Mouse (Mus musculus): ENCODE measurements around the gene Dgkh.
A peak's percentile ranks its signal among the peaks of the same experiment; 100 is the strongest.

DNA sequence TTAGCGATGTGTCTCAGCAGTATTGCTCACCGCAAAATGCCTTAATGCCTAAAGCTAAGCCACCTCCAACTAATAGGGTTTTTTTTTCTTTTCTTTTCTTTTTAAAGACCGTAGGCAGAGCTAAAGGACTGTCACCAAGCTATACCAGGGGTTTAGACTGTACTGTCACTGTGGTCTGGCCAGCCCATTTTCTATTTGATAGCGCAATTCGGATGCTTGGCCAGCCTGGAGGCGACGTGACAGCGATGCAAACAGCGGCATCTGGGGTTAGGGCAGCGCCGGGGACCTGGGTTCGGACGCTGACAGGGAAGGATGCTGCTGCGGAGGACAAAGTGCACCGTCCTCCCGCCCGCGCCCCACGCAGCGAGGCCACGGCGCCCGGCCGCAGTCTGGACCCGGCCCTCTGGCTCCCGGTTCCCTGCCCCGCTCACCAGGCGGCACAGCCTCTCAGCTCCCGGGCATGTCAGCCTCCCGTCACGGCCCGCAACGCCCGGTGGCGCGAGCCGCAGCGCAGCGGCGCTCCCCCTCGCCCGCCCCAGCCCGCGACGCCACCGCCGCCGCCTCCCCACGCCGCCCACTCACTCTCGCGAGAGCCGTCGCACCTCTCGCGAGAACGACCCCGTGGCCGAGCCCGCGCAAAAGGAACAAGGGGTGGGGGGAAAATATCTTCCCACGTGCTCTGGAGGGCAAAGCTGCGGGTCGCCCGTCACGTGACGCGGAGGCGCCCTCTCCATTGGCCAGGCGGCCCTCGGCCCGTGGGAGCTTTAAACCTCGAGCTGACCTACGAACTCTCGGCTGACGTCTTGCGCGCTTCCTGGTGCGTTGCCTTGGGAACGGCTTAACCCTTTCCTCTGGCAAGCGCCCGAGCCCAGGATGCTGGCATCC, 196.1 kb downstream of the Dgkh start, which contains the start of gene Akap11:
- TF ChIP-seq CTCF (IDR thresholded peaks at IDR 0.05; ENCODE audit: control insufficient read depth, insufficient read depth, insufficient replicate concordance, low read depth, low read length) (no peak), POLR2A (IDR thresholded peaks at IDR 0.05; ENCODE audit: control insufficient read depth, low read depth, low read length) (peak; percentile 73)
